Mouse (Mus musculus) liver, embryonic 14.5 days (tissue): ENCODE results near the gene Chaf1b. TPM values are rescaled to one million over a fixed set of nuclear protein-coding genes. Genes with fewer than 3 reads are reported as not detected.

Experiments used
- ATAC-seq: fragments of 200-750 bp; cut with Nextera tagmentation; 2 replicates; pipeline ENCODE4 v1.8.0; 2017; ENCODE audit warnings: moderate number of reproducible peaks, mild to moderate bottlenecking, moderate library complexity; ENCODE audit not compliant: insufficient read depth
- DNase-seq, 3 experiments: peaks; one replicate each; pipeline ENCODE4 v3.0.0-alpha.2; 2012 to 2013; ENCODE audit warnings: low read depth in 3 of 3, low spot score in 3 of 3
- H3K27ac ChIP-seq: fragments of 300-500 bp; sonication (generic); 2 replicates; pipeline ENCODE4 v1.5.1; 2014; ENCODE audit warnings: moderate library complexity, mild to moderate bottlenecking, control low read depth, inconsistent platforms
- H3K27me3 ChIP-seq: fragments of 300-500 bp; sonication (generic); 2 replicates; pipeline ENCODE4 v1.6.1; 2014; ENCODE audit warnings: mild to moderate bottlenecking, low read length, moderate library complexity; ENCODE audit not compliant: control insufficient read depth, insufficient read depth
- H3K36me3 ChIP-seq: fragments of 300-500 bp; sonication (generic); replicated peaks from 2 replicates; pipeline ENCODE4 v1.6.1; 2014; ENCODE audit warnings: low read depth; ENCODE audit not compliant: control insufficient read depth, insufficient read depth
- H3K4me1 ChIP-seq, 2 experiments: fragments of 200-500 bp in 1 of 2; fragments of 300-500 bp in 1 of 2; sonication (generic) in 1 of 2; replicated peaks; 2 replicates each; pipeline ENCODE4 v1.6.1; 2012 to 2014; ENCODE audit warnings: antibody characterized with exemption in 1 of 2, inconsistent platforms in 1 of 2, low read length in 1 of 2; ENCODE audit not compliant: control insufficient read depth in 2 of 2, insufficient read depth in 2 of 2
- H3K4me2 ChIP-seq: fragments of 300-500 bp; sonication (generic); 2 replicates; pipeline ENCODE4 v1.6.1; 2014; ENCODE audit warnings: low read depth, mild to moderate bottlenecking, control low read depth, moderate library complexity
- H3K4me3 ChIP-seq, 2 experiments: fragments of 200-500 bp in 1 of 2; fragments of 300-500 bp in 1 of 2; sonication (generic) in 1 of 2; 2 replicates each; pipeline ENCODE4 v1.5.1; 2012 to 2014; ENCODE audit warnings: low read depth in 2 of 2, low read length in 2 of 2, mild to moderate bottlenecking in 2 of 2, control low read depth in 1 of 2, inconsistent platforms in 1 of 2, moderate library complexity in 1 of 2; ENCODE audit not compliant: insufficient read depth in 1 of 2
- H3K9ac ChIP-seq: fragments of 300-500 bp; sonication (generic); replicated peaks from 2 replicates; pipeline ENCODE4 v1.6.1; 2014; ENCODE audit warnings: mild to moderate bottlenecking, control low read depth, moderate library complexity
- H3K9me3 ChIP-seq: fragments of 300-500 bp; sonication (generic); 2 replicates; pipeline ENCODE4 v1.6.1; 2016; ENCODE audit warnings: low read length, mixed read lengths; ENCODE audit not compliant: control insufficient read depth
- CTCF ChIP-seq: IDR thresholded peaks from 2 replicates; pipeline ENCODE4 v1.5.1; 2016; ENCODE audit warnings: antibody characterized with exemption, low read depth, control low read depth
- EP300 ChIP-seq: IDR thresholded peaks from 2 replicates; pipeline ENCODE4 v1.6.1; 2016; ENCODE audit warnings: antibody characterized with exemption, low read depth
- whole genome bisulfite sequencing: fragments of 180-500 bp; shearing (Covaris S2); extraction: QIAGEN DNeasy Blood & Tissue Kit; methylation state at CpG from one replicate; pipeline ENCODE4 v1.1.7; 2014; ENCODE audit not compliant: insufficient replicate concordance; 5-methylcytosine and 5-hydroxymethylcytosine counted together
- polyA plus RNA-seq, 2 experiments: library from polyadenylated mRNA; depleted of rRNA in 1 of 2; stranded (reverse) in 1 of 2; unstranded in 1 of 2; fragments of >200 nt; fragmentation: Nextera tagmentation in 1 of 2; extraction: Ambion mirVana in 1 of 2; gene quantifications; 2 replicates each; pipeline versions ENCODE4 v1.2.1 to v1.2.3; 2012 to 2014

Gene Chaf1b
- polyA plus RNA-seq, 2 experiments: 24.3 to 55.0 TPM

- no peak for ATAC-seq
- TF ChIP-seq CTCF (no peak), EP300 (no peak)
- WGBS: 73% methylated on average over 5 of the region's 5 CpGs
These were observed 24.1 kb downstream of the Chaf1b start for GRCm38 (mm10) chr16:93907761-93908160.

DNA sequence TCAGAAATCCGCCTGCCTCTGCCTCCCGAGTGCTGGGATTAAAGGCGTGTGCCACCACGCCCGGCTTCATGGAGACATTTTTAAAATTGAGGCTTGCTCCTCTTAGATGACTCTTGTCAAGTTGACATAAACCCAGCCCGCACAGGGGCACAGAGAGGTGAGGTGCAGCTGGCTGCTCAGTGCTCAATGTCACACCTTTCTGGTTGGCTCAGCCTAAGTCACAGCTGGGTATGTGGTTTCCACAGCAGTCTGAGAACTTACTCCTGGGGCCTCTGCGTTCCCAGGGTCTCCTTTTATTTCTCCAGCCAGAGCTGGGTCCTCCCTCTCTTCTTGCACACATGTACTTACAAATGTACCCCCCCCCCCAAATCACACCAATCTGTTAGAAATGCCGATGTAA is 24.5 kb downstream of the Chaf1b start:
- H3K4me1 ChIP-seq: peaks cover 0 to 5% of the 10 kb centered on the region in 2 experiments; a peak in 1 of 4 replicates
- no peaks in the 10 kb centered on the region for H3K27me3 ChIP-seq
- ATAC-seq (no peak), DNase-seq (no peak)
- H3K4me2 ChIP-seq: no peak overlapping the region
- peaks cover 6% of the 10 kb centered on the region; the same call in 1 of the 2 replicates for H3K36me3 ChIP-seq
- H3K4me3 ChIP-seq: no peak overlapping the region
- no peaks in the 10 kb centered on the region for H3K9me3 ChIP-seq
- no peak for TF ChIP-seq CTCF
- no peak for TF ChIP-seq EP300
- 72% methylated on average over 8 of the region's 8 CpGs for WGBS
- H3K27ac ChIP-seq: no peak overlapping the region
- H3K9ac ChIP-seq: no peak overlapping the region

More at GRCm38 (mm10) chr16:93907761-93908160, 24.1 kb downstream of the Chaf1b start:
- no peak overlapping the region for H3K9ac ChIP-seq
- no peak overlapping the region for H3K27ac ChIP-seq
- H3K4me3 ChIP-seq: no peak overlapping the region
- H3K9me3 ChIP-seq: no peaks in the 10 kb centered on the region
- H3K4me1 ChIP-seq: peaks cover 0 to 5% of the 10 kb centered on the region in 2 experiments; a peak in 1 of 4 replicates
- peaks cover 6% of the 10 kb centered on the region; the same call in 1 of the 2 replicates for H3K36me3 ChIP-seq
- no peaks in the 10 kb centered on the region for H3K27me3 ChIP-seq
- no peak for DNase-seq
- no peak overlapping the region for H3K4me2 ChIP-seq

GRCm38 (mm10) chr16:93909936-93910335 is 26.2 kb downstream of the Chaf1b start:
- H3K27me3 ChIP-seq: no peaks in the 10 kb centered on the region
- DNase-seq (no peak), ATAC-seq (no peak)
- no peak overlapping the region for H3K4me2 ChIP-seq
- no peak overlapping the region for H3K9ac ChIP-seq
- H3K4me3 ChIP-seq: no peak overlapping the region
- H3K27ac ChIP-seq: no peak overlapping the region
- no peak for TF ChIP-seq CTCF
- TF ChIP-seq EP300: no peak
- H3K36me3 ChIP-seq: peaks cover 4% of the 10 kb centered on the region; the same call in 1 of the 2 replicates
- no peaks in the 10 kb centered on the region for H3K9me3 ChIP-seq
- WGBS: 65% methylated on average over 3 of the region's 3 CpGs
- peaks cover 0 to 5% of the 10 kb centered on the region in 2 experiments; a peak in 1 of 4 replicates for H3K4me1 ChIP-seq

DNA sequence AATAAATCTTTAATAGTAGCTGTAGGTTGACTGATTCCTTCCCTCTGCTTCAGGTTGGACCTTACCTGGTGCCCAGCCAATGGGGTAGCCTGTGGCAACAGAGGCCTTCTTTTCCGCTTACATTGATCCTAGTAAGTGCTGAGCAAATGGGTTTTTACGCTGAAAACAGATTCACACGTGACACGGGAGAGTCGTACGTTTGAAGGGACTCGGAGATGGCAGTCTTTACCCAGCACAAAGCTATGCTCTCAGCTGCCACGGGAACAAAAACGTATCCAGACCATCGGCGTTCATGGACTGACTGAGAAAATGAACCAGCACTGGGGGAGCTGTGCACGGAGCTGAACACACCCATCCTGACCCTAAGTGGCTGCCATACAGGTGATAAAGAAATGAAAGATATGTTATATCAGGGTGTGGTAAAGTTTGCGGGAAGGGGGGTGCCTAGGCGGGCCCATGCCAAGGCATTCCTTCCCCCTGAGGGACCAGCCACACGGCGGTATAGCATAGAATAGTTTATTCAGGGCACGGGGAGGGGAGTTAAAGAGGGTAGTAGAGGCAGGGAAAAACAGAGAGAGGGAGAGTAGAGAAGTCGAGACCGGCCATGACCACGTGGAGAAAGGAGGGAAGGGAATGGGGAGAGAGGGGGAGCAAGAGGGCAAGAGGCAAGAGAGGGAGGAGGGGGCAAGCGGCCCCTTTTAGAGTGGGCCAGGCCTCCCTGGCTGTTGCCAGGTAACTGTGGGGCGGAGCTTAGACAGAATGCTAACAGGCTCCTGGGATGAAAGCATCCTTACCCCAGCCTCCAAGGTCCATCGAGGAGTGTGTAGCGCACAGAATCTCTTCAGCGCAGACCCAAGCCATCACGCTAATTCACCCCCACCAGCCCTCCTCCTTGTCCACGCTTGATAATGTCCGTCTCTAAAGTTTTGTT is 27.3 kb downstream of the Chaf1b start:
- Histone ChIP-seq H3K4me1 (peaks cover 0 to 5% of the 10 kb centered on the region in 2 experiments; a peak in 1 of 4 replicates), H3K4me3 (no peak overlapping the region), H3K27ac (no peak overlapping the region), H3K9ac (no peak overlapping the region), H3K27me3 (no peaks in the 10 kb centered on the region), H3K9me3 (no peaks in the 10 kb centered on the region), H3K36me3 (no peaks in the 10 kb centered on the region; the same call in 1 of the 2 replicates), H3K4me2 (no peak overlapping the region)
- peak; percentile 48; the same call in 1 of the 2 replicates for ATAC-seq
- no peak for TF ChIP-seq EP300
- TF ChIP-seq CTCF: no peak
- DNase-seq: no peak
- 59% methylated on average over 28 of the region's 28 CpGs for WGBS

DNA sequence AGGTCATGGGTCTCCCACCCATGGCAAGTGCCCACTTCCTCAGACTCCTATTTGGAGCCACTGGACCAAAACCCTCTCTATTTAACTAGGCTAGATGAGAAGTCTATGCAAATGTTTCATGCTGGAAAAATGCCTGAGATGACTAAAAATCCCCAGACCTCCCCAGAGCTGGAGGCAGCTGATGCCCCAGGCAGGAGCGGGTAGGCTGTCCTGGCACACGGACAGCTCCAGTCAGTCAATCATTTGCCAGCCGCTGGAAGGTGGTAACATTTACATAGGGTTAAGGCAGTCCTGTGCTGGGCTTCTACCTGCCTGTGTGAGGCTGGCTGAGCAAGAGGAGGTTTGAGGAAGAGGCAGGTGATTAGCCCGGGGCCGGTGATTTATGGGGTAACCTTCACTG is 28.5 kb downstream of the Chaf1b start:
- Histone ChIP-seq H3K27ac (no peak overlapping the region), H3K36me3 (no peaks in the 10 kb centered on the region), H3K4me1 (peaks cover 0 to 5% of the 10 kb centered on the region in 2 experiments; a peak in 1 of 4 replicates), H3K4me2 (no peak overlapping the region), H3K9me3 (no peaks in the 10 kb centered on the region), H3K9ac (no peak overlapping the region), H3K27me3 (no peaks in the 10 kb centered on the region), H3K4me3 (no peak overlapping the region)
- TF ChIP-seq CTCF (no peak), EP300 (no peak)
- ATAC-seq (no peak), DNase-seq (no peak)
- WGBS: 59% methylated on average over 5 of the region's 5 CpGs
